Mouse (Mus musculus): ENCODE measurements around the gene H2afy2. TPM values are rescaled to one million over a fixed set of nuclear protein-coding genes. Genes with fewer than 3 reads are reported as not detected.

The H2afy2 gene
- polyA plus RNA-seq, 1 experiment from 2014 or later = 366 TPM

DNA sequence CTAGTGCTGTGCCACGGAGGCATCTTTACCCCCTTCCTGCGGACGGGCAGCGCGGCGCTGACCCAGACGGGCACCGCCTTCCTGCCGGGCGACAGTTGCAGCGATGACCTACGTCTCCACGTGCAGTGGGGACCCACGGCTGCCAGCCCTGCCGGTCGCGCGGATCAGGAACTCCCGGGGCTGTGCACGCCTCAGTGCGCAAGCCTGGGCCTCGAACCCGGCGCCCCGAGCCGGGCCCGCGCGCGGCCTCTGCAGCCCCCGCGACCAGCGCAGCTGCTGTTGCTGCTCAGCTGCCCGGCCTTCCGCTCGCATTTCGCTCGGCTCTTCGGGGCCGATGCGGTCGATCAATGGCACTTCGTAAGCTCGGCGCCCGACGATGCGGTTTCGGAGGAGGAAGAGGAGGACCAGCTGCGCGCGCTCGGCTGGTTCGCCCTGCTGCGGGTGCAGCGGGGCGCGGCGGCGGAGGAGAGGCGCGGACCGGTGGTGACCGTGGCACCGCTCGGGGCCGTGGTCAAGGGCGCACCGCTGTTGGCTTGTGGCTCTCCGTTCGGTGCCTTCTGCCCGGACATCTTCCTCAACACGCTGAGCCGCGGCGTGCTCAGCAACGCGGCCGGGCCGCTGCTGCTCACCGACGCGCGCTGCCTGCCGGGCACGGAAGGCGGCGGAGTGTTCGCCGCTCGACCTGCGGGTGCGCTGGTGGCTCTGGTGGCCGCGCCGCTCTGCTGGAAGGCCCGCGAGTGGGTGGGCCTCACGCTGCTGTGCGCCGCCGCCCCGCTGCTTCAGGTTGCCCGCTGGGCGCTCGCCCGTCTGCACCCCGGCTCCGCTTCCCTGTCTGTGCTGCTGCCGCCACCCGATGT lies 88.0 kb downstream of the H2afy2 start:
- no peak overlapping the region for H3K27ac ChIP-seq (replicated peaks)
- peak overlapping the region; percentile 95 for H3K4me3 ChIP-seq
- ATAC-seq (ENCODE audit: low FRiP score, low read depth) = no peak
- H3K4me1 ChIP-seq = peaks cover 23% of the 10 kb centered on the region
- H3K9ac ChIP-seq (replicated peaks) = peak overlapping the region; percentile 76
- peaks cover 9% of the 10 kb centered on the region; the same call in 1 of the 2 replicates for H3K27me3 ChIP-seq
- peaks cover 30% of the 10 kb centered on the region for H3K36me3 ChIP-seq
- H3K9me3 ChIP-seq = no peaks in the 10 kb centered on the region
- peak overlapping the region; percentile 100 for H3K4me2 ChIP-seq (replicated peaks)
- 1% methylated on average over 91 of the region's 111 CpGs for WGBS

DNA sequence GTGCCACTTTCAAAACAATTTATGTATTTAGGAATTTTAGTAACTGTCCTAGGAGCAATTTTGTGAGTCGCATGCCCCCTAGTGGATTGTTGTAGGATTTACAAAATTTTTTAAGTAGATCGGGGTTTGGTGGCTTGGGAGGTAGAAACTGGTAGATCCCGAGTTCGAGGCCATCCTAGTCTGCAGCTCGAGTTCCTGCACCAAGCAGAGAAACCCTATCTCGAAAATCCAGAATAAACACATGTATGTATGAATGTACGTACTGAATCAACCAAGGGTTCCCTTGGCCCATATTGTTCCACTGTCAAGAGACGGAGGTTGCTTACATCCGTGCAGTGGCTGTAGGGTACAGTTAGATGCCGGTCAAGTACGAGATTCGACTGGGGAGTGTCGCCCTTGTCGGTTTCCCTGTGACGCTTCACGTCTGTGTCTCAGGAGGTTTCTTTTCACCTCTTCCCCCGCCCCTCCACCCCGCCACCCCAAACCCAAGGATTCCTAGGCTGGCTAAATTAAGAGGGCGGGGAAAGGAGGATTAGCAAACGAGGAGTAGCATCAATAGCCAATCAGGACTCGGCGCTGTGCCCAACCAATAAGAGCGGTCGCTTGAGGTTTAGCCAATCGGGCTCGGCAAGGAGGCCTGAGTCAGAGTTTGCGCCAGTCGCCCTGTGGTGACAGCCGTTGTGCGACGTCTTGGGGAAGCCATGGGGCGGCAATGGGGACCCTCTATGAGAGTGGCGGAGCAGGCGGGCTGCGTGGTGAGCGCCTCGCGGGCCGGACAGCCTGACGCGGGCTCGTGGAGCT lies 88.9 kb downstream of the H2afy2 start, which contains the start of gene Tysnd1:
Gene Tysnd1, plus strand, starts transcription at position 645 of the 801 bp plus-strand sequence.
- Histone ChIP-seq H3K9me3 (no peaks in the 10 kb centered on the region), H3K9ac (replicated peaks) (peak within 1 kb of the TSS; percentile 76), H3K4me1 (peaks cover 23% of the 10 kb centered on the region), H3K4me2 (replicated peaks) (peak within 1 kb of the TSS; percentile 100), H3K27me3 (peaks cover 9% of the 10 kb centered on the region; the same call in 1 of the 2 replicates), H3K36me3 (peaks cover 39% of the 10 kb centered on the region), H3K4me3 (peak within 1 kb of the TSS; percentile 95), H3K27ac (replicated peaks) (peak within 1 kb of the TSS; percentile 50)
- under 1% methylated on average over 41 of the region's 42 CpGs for WGBS
- ATAC-seq (ENCODE audit: low FRiP score, low read depth) = peak; percentile 98

DNA sequence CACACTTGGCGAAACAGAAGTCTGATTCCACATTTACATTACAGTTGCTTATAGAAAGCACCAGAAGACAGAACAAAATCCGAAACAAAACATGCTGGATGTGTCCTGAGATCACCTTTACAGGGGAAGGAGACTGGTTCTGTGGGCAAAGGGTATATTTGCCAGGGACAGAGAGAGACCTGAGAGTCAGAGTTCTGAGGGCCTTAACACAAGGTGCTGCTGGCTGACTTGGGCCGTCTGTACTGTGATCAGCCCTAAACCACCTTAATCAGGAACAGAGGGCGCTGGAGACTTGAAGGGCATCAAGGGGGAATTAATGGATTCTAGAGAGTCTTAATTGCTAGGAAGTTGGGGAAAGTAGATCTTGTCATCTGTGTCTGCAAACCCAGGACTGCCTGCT lies 90.4 kb downstream of the H2afy2 start:
- Histone ChIP-seq H3K27me3 (peaks cover 9% of the 10 kb centered on the region; the same call in 1 of the 2 replicates), H3K36me3 (peaks cover 49% of the 10 kb centered on the region), H3K4me1 (peaks cover 23% of the 10 kb centered on the region), H3K27ac (replicated peaks) (no peak overlapping the region), H3K4me3 (no peak overlapping the region), H3K9me3 (no peaks in the 10 kb centered on the region), H3K4me2 (replicated peaks) (no peak overlapping the region), H3K9ac (replicated peaks) (no peak overlapping the region)
- ATAC-seq (ENCODE audit: low FRiP score, low read depth) = no peak
- WGBS = 82% methylated on average over 4 of the region's 4 CpGs

DNA sequence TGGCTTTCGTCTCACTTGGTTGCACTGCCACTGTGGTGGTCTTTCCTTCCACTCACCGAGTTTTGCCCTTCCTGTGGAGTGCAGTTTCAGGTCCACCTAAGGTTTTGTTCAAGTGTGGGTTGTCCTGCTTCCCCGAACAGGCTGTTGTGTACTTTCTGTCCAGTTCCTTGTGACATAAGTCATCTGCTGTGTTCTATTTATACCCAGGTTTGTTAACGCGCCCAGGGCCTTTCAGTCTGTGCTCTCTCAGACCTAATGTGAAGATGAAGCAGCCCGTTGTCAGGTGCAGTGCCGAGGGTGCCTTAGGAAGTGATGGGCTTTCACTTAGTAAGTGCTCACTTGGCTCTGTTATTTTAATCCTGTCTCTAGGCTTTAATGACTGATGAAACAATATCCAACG lies 94.5 kb downstream of the H2afy2 start:
- no peak for ATAC-seq (ENCODE audit: low FRiP score, low read depth)
- WGBS = 91% methylated on average over 8 of the region's 8 CpGs
- Histone ChIP-seq H3K9ac (replicated peaks) (no peak overlapping the region), H3K9me3 (no peaks in the 10 kb centered on the region), H3K4me3 (no peak overlapping the region), H3K27me3 (no peaks in the 10 kb centered on the region), H3K4me2 (replicated peaks) (no peak overlapping the region), H3K4me1 (no peaks in the 10 kb centered on the region), H3K27ac (replicated peaks) (no peak overlapping the region), H3K36me3 (peaks cover 88% of the 10 kb centered on the region)

Small RNA genes lying within 50 kb of the gene (microRNA-seq; reads per million reads assigned to microRNA genes)
- not detected for gene Mir5108

Other genes with a start within 250 kb of the H2afy2 start
- 0.17 and 0.18 TPM in 2 replicates for gene Npffr1, start 188.7 kb downstream of the H2afy2 start, polyA plus RNA-seq (2016; fragmentation: Nextera tagmentation; extraction: Ambion mirVana)
- 236 and 247 TPM in 2 replicates for gene Ppa1, start 135.6 kb downstream of the H2afy2 start, polyA plus RNA-seq (2016; fragmentation: Nextera tagmentation; extraction: Ambion mirVana)
- 203 and 228 TPM in 2 replicates for gene Sar1a, start 103.8 kb downstream of the H2afy2 start, polyA plus RNA-seq (2016; fragmentation: Nextera tagmentation; extraction: Ambion mirVana)
- gene Tysnd1, start 88.6 kb downstream of the H2afy2 start, polyA plus RNA-seq (2016; fragmentation: Nextera tagmentation; extraction: Ambion mirVana) = 30.9 and 33.2 TPM in 2 replicates
- 6.7 and 7.3 TPM in 2 replicates for gene Aifm2, start 68.9 kb downstream of the H2afy2 start, polyA plus RNA-seq (2016; fragmentation: Nextera tagmentation; extraction: Ambion mirVana)
- gene Col13a1, start 195.0 kb upstream of the H2afy2 start, polyA plus RNA-seq (2016; fragmentation: Nextera tagmentation; extraction: Ambion mirVana) = 3.1 and 4.4 TPM in 2 replicates